Mouse (Mus musculus): ENCODE measurements around the gene Dhx16. TPM values are rescaled to one million over a fixed set of nuclear protein-coding genes. Genes with fewer than 3 reads are reported as not detected.
A peak's percentile ranks its signal among the peaks of the same experiment; 100 is the strongest.

Dhx16 gene
- total RNA-seq, 2 experiments from 2014 or later = 29.5 to 32.4 TPM

- intact Hi-C loops (cut with DNase I) = no loop called here
- DNase-seq (ENCODE audit: low spot score in 2 of 2) = peak in 1 of 2 experiments; percentile 78
Observed at GRCm38 (mm10) chr17:35848112-35848511, 31.5 kb upstream of the Dhx16 start.

GRCm38 (mm10) chr17:35850974-35851373 lies 28.6 kb upstream of the Dhx16 start:
- intact Hi-C loops (cut with DNase I) = no loop called here
- no peak for DNase-seq (ENCODE audit: low spot score in 2 of 2)

GRCm38 (mm10) chr17:35859371-35859770 lies 20.2 kb upstream of the Dhx16 start:
- intact Hi-C loops (cut with DNase I) = no loop called here
- DNase-seq (ENCODE audit: low spot score in 2 of 2) = no peak

- intact Hi-C loops (cut with DNase I) = loop anchor here (2.0 kb wide), 1 partner anchor 17 kb away; no protein-coding TSS in a partner anchor
- no peak for DNase-seq (ENCODE audit: low spot score in 2 of 2)
Observed at GRCm38 (mm10) chr17:35859835-35860234, 19.8 kb upstream of the Dhx16 start.

- intact Hi-C loops (cut with DNase I) = loop anchor here (2.0 kb wide), 1 partner anchor 18 kb away; no protein-coding TSS in a partner anchor
- no peak for DNase-seq (ENCODE audit: low spot score in 2 of 2)
Observed at GRCm38 (mm10) chr17:35860831-35861197, 18.8 kb upstream of the Dhx16 start.

- DNase-seq (ENCODE audit: low spot score in 2 of 2) = peak; percentile 91 to 94
- intact Hi-C loops (cut with DNase I) = loop anchor here (2.0 kb wide), 1 partner anchor 19 kb away; no protein-coding TSS in a partner anchor
Observed at GRCm38 (mm10) chr17:35861198-35861857, 18.3 kb upstream of the Dhx16 start, which contains the start of gene Nrm. Gene Nrm, plus strand, starts transcription at chr17:35861318.

- intact Hi-C loops (cut with DNase I) = no loop called here
- no peak for DNase-seq (ENCODE audit: low spot score in 2 of 2)
Observed at GRCm38 (mm10) chr17:35864832-35865353, 14.7 kb upstream of the Dhx16 start.

GRCm38 (mm10) chr17:35865481-35866280 lies 13.9 kb upstream of the Dhx16 start, which contains the start of gene Ppp1r18:
Gene Ppp1r18, plus strand, starts transcription at chr17:35865593.
- intact Hi-C loops (cut with DNase I) = no loop called here
- DNase-seq (ENCODE audit: low spot score in 2 of 2) = peak in 1 of 2 experiments; percentile 25

- DNase-seq (ENCODE audit: low spot score in 2 of 2) = peak in 1 of 2 experiments; percentile 35
- intact Hi-C loops (cut with DNase I) = no loop called here
Observed at GRCm38 (mm10) chr17:35866281-35866831, 13.3 kb upstream of the Dhx16 start.

GRCm38 (mm10) chr17:35866911-35867890 lies 12.4 kb upstream of the Dhx16 start:
- intact Hi-C loops (cut with DNase I) = no loop called here
- no peak for DNase-seq (ENCODE audit: low spot score in 2 of 2)

- intact Hi-C loops (cut with DNase I) = no loop called here
- no peak for DNase-seq (ENCODE audit: low spot score in 2 of 2)
Observed at GRCm38 (mm10) chr17:35868165-35868820, 11.3 kb upstream of the Dhx16 start.

- intact Hi-C loops (cut with DNase I) = no loop called here
- no peak for DNase-seq (ENCODE audit: low spot score in 2 of 2)
Observed at GRCm38 (mm10) chr17:35868961-35869345, 10.7 kb upstream of the Dhx16 start.

GRCm38 (mm10) chr17:35869346-35870067 lies 10.1 kb upstream of the Dhx16 start:
- no peak for DNase-seq (ENCODE audit: low spot score in 2 of 2)
- intact Hi-C loops (cut with DNase I) = loop anchor here (5.0 kb wide), 1 partner anchor 132 kb away; no protein-coding TSS in a partner anchor

- intact Hi-C loops (cut with DNase I) = loop anchor here (5.0 kb wide), 1 partner anchor 133 kb away; no protein-coding TSS in a partner anchor
- no peak for DNase-seq (ENCODE audit: low spot score in 2 of 2)
Observed at GRCm38 (mm10) chr17:35870151-35870883, 9.3 kb upstream of the Dhx16 start.

GRCm38 (mm10) chr17:35870884-35871696 lies 8.5 kb upstream of the Dhx16 start:
- intact Hi-C loops (cut with DNase I) = loop anchor here (5.0 kb wide), 1 partner anchor 134 kb away; no protein-coding TSS in a partner anchor

More at GRCm38 (mm10) chr17:35870884-35871696, 8.5 kb upstream of the Dhx16 start:
- no peak for DNase-seq (ENCODE audit: low spot score in 2 of 2)
